Mouse (Mus musculus) erythroblast, adult 5-6 weeks (primary cell): Measurements from ENCODE around the gene Mapk1ip1l. TPM values are rescaled to one million over a fixed set of nuclear protein-coding genes. Genes with fewer than 3 reads are reported as not detected.
A peak's percentile ranks its signal among the peaks of the same experiment; 100 is the strongest.

Experiments
- ATAC-seq: replicated peaks from 2 replicates; pipeline ENCODE4 v1.8.0; 2016; ENCODE audit warnings: moderate number of reproducible peaks, mild to moderate bottlenecking, moderate TSS enrichment, inconsistent platforms; ENCODE audit not compliant: poor library complexity, low FRiP score, severe bottlenecking
- total RNA-seq, 2 experiments: library from RNA; stranded (forward) in 1 of 2; stranded (reverse) in 1 of 2; fragments of 150-400 nt in 1 of 2; fragments of 200-764, 138-1000 nt in 1 of 2; gene quantifications; 2 replicates each; pipeline versions ENCODE4 v1.2.3 to v1.2.4; 2015 to 2017; ENCODE audit warnings: low replicate concordance in 2 of 2

Mapk1ip1l gene
- total RNA-seq (2015; ENCODE audit: low replicate concordance) (32.5 and 38.9 TPM in 2 replicates), total RNA-seq (2017; ENCODE audit: low replicate concordance) (30.4 and 38.1 TPM in 2 replicates)

- ATAC-seq: peak; percentile 97
Measured at GRCm38 (mm10) chr14:47297785-47298407, at the start of gene Mapk1ip1l. TSS of gene Mapk1ip1l (plus strand) at chr14:47298266.

GRCm38 (mm10) chr14:47249839-47250238, 48.2 kb upstream of the Mapk1ip1l start:
- peak; percentile 81 for ATAC-seq

GRCm38 (mm10) chr14:47264866-47265265, 33.2 kb upstream of the Mapk1ip1l start:
- no peak for ATAC-seq

GRCm38 (mm10) chr14:47265829-47266228, 32.2 kb upstream of the Mapk1ip1l start:
- ATAC-seq: no peak

- no peak for ATAC-seq
Measured at GRCm38 (mm10) chr14:47269056-47269455, 29.0 kb upstream of the Mapk1ip1l start.

GRCm38 (mm10) chr14:47269706-47270105, 28.4 kb upstream of the Mapk1ip1l start:
- no peak for ATAC-seq

GRCm38 (mm10) chr14:47273751-47274150, 24.3 kb upstream of the Mapk1ip1l start:
- no peak for ATAC-seq

- ATAC-seq: peak; percentile 57
Measured at GRCm38 (mm10) chr14:47275417-47275816, 22.6 kb upstream of the Mapk1ip1l start.

- ATAC-seq: peak; percentile 42
Measured at GRCm38 (mm10) chr14:47276036-47276603, 21.9 kb upstream of the Mapk1ip1l start.

- peak; percentile 84 for ATAC-seq
Measured at GRCm38 (mm10) chr14:47276637-47277393, 21.3 kb upstream of the Mapk1ip1l start, which contains the start of the genes Wdhd1 and Socs4. TSS of gene Wdhd1 (minus strand) at chr14:47276857. TSS of gene Socs4 (plus strand) at chr14:47276931.

GRCm38 (mm10) chr14:47279058-47279457, 19.0 kb upstream of the Mapk1ip1l start:
- no peak for ATAC-seq

- ATAC-seq: no peak
Measured at GRCm38 (mm10) chr14:47281535-47281934, 16.5 kb upstream of the Mapk1ip1l start.

GRCm38 (mm10) chr14:47283568-47283967, 14.5 kb upstream of the Mapk1ip1l start:
- ATAC-seq: no peak

- no peak for ATAC-seq
Measured at GRCm38 (mm10) chr14:47285271-47285670, 12.8 kb upstream of the Mapk1ip1l start.

GRCm38 (mm10) chr14:47286215-47286614, 11.9 kb upstream of the Mapk1ip1l start:
- peak; percentile 54; the same call in 1 of the 2 replicates for ATAC-seq

GRCm38 (mm10) chr14:47287021-47287420, 11.0 kb upstream of the Mapk1ip1l start:
- no peak for ATAC-seq

- ATAC-seq: no peak
Measured at GRCm38 (mm10) chr14:47291772-47292171, 6.3 kb upstream of the Mapk1ip1l start.

- ATAC-seq: no peak
Measured at GRCm38 (mm10) chr14:47294136-47294535, 3.9 kb upstream of the Mapk1ip1l start.

- ATAC-seq: no peak
Measured at GRCm38 (mm10) chr14:47296232-47296631, 1.8 kb upstream of the Mapk1ip1l start.

GRCm38 (mm10) chr14:47298408-47298792, 334 bp downstream of the Mapk1ip1l start:
- ATAC-seq: no peak

- ATAC-seq: peak; percentile 58; the same call in 1 of the 2 replicates
Measured at GRCm38 (mm10) chr14:47298819-47299261, 774 bp downstream of the Mapk1ip1l start.
